Mouse (Mus musculus): ENCODE measurements around the gene Zfp189.
"Not testable (repeated sequence)": the region's sequence is repeated elsewhere in the genome, so short reads cannot be mapped to it uniquely, and the experiment has no call there.

DNA sequence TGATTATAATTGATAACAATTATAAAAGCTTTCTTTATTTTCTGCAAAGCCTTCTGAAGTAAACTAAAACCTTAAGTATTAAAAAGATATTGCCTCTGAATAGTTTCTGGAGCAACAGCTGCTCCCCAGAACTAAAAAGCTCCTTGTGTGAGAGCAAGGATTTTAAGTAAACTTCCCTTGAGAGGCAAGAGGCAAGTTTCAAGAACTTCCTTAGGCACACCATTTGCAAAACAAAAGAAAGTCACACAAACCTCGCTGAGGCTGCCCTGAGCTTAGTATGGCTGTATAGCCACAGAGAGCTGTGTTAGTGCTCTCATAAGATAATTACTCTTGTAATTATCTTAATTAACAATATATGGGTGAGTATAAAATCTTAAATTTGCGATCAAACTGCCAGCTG lies 41.9 kb upstream of the Zfp189 start:
- TF ChIP-seq GATA1, TAL1 (IDR thresholded peaks at IDR 0.05; ENCODE audit: low read length): not testable (repeated sequence)

Measured in erythroblast, embryonic 14.5 days (primary cell).